Mouse (Mus musculus): ENCODE data around the gene 4930503B20Rik. TPM values are rescaled to one million over a fixed set of nuclear protein-coding genes. Genes with fewer than 3 reads are reported as not detected.

The 4930503B20Rik gene
- polyA plus RNA-seq (2012; rRNA removed) = 0.08 TPM in 1 of 2 replicates, not detected in the other

DNA sequence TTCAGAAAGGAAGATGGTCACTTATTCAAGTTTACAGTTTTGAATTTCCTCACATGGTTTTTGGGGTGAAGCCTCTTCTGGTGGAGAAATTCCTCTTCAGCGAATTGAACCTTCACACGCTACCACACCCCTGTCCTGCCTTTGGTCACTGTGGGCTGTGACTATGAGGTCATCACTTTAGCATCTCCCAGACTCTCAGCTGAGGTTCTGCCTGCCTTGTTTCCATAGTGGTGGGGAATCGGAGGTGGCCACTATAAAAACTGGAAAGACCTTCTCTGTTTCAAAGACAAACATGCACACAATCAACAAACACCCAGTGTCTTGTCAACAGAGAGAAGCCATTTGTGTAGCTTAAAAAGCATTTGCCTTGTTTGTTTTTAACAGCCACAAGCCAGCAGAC lies at the start of gene 4930503B20Rik:
4930503B20Rik (minus strand) TSS at position 101 of the 400 bp plus-strand sequence.
- TF ChIP-seq CTCF (IDR thresholded peaks at IDR 0.05; ENCODE audit: borderline replicate concordance, extremely low read depth, insufficient read depth, insufficient read length) (no peak), POLR2A (IDR thresholded peaks at IDR 0.05; ENCODE audit: borderline replicate concordance, extremely low read depth, insufficient read depth, insufficient read length, poor library complexity, severe bottlenecking) (no peak)
- no peak for DNase-seq (ENCODE audit: low read depth)

DNA sequence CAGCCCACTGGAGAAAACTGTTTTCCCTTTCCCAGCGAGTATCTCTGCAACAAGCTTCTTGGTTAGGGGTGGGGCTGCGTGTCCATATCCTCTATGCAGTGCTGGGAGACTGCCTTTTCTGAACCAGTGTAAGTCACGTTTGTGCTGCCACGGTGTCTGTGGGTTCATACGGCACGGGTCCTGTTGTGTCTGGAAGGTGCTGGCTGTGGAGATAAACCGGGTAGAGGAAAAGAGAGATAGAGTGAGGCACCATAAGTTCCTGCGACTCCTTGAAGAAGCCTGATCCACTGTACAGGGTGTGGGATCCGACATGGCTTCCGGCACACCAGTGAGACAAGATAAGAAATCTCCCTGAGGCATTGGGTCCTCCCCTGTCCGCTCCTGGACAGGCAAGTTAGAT lies 48.9 kb upstream of the 4930503B20Rik start:
- TF ChIP-seq POLR2A (IDR thresholded peaks at IDR 0.05; ENCODE audit: borderline replicate concordance, extremely low read depth, insufficient read depth, insufficient read length, poor library complexity, severe bottlenecking) (no peak), CTCF (IDR thresholded peaks at IDR 0.05; ENCODE audit: borderline replicate concordance, extremely low read depth, insufficient read depth, insufficient read length) (no peak)
- no peak for DNase-seq (ENCODE audit: low read depth)

DNA sequence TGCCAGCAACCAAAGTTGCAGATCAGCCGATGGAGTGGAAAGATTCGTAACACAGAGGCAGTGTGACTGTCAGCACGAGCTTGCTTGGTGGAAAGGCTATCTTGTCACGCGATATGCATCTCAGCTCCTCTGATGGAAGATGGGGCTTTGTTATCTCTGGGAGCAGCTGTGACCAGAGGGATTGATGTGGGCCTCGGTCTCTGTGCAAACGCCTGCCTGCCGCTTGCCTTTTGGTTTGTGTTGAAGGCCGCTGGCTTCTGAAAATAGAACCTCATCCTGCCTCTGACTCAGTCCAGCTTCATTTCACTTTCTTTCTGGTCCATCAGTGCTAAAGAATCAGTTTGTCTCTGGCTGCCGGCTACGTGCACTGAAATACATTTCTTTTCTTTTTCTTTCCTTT lies 47.9 kb upstream of the 4930503B20Rik start:
- DNase-seq (ENCODE audit: low read depth) = peak; percentile 50
- no peak for TF ChIP-seq CTCF (IDR thresholded peaks at IDR 0.05; ENCODE audit: borderline replicate concordance, extremely low read depth, insufficient read depth, insufficient read length)
- no peak for TF ChIP-seq POLR2A (IDR thresholded peaks at IDR 0.05; ENCODE audit: borderline replicate concordance, extremely low read depth, insufficient read depth, insufficient read length, poor library complexity, severe bottlenecking)

DNA sequence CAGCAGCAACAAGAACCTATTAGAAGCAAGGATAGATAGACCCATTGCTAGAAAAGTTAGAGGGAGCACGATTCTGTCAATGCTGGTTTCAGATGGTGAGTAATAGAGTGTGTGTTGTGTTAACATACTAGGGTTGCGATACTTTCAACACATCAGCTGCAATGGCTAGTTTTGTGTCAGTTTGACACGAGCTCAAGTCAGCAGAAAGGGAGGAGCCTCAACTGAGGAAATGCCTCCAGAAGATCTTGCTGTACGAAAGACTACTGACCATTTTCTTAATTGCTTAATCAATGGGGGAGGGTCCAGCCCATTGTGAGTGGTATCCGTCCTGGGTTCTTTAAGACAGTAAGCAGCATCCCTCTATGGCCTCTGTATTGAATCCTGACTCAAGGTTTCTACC lies 41.4 kb upstream of the 4930503B20Rik start:
- TF ChIP-seq POLR2A (IDR thresholded peaks at IDR 0.05; ENCODE audit: borderline replicate concordance, extremely low read depth, insufficient read depth, insufficient read length, poor library complexity, severe bottlenecking) (no peak), CTCF (IDR thresholded peaks at IDR 0.05; ENCODE audit: borderline replicate concordance, extremely low read depth, insufficient read depth, insufficient read length) (no peak)

DNA sequence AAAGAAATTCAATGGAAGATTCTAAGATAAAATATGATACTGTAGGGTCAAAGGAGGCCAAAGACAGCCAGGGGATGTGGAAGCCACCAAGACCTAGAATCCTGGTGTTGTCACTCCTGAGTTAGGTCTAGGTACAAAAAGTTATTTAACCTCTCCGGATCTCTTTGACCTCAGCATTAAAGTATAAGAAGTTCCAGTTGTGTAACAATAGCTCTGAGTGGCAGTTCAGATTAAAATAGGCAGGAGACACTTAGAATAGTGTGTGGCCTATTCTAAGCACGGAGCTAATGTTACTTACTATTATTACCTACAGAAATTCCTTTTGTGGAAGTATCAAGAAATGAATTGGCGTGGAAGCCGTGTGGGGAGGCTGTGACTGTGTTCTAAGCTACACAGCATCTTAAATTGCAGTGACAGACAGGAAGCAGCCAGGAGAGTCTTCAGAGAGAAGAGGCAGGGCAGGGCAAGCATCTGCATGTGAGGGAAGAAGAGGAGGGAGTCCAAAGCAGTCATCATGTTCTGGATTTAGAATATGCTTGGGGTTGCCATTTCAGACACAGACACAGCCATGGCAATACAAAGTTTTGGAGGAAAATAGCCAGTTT lies 36.1 kb upstream of the 4930503B20Rik start:
- TF ChIP-seq CTCF (IDR thresholded peaks at IDR 0.05; ENCODE audit: borderline replicate concordance, extremely low read depth, insufficient read depth, insufficient read length) (no peak), POLR2A (IDR thresholded peaks at IDR 0.05; ENCODE audit: borderline replicate concordance, extremely low read depth, insufficient read depth, insufficient read length, poor library complexity, severe bottlenecking) (no peak)
- no peak for DNase-seq (ENCODE audit: low read depth)

More for the DNA sequence above, 41.4 kb upstream of the 4930503B20Rik start:
- DNase-seq (ENCODE audit: low read depth) = no peak

DNA sequence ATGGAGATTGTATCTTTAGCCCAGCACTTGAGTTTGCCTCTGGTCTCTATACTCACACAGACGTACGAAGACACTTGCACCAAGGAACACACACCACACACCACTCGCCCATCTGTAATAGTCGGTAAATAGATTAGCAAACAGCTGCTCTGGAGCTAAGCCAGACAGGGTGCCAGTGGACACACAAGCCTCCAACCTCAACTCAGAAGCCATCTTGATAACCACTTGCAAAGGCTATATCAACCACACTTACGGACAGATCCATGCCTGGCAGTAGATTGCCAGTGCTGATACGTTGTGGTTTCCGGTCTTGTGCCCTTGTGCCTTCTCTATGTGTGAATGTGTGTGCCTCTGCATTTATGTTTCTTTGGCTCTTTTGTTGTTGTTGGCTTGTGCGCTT lies 35.3 kb upstream of the 4930503B20Rik start:
- no peak for DNase-seq (ENCODE audit: low read depth)
- TF ChIP-seq CTCF (IDR thresholded peaks at IDR 0.05; ENCODE audit: borderline replicate concordance, extremely low read depth, insufficient read depth, insufficient read length) (no peak), POLR2A (IDR thresholded peaks at IDR 0.05; ENCODE audit: borderline replicate concordance, extremely low read depth, insufficient read depth, insufficient read length, poor library complexity, severe bottlenecking) (no peak)

DNA sequence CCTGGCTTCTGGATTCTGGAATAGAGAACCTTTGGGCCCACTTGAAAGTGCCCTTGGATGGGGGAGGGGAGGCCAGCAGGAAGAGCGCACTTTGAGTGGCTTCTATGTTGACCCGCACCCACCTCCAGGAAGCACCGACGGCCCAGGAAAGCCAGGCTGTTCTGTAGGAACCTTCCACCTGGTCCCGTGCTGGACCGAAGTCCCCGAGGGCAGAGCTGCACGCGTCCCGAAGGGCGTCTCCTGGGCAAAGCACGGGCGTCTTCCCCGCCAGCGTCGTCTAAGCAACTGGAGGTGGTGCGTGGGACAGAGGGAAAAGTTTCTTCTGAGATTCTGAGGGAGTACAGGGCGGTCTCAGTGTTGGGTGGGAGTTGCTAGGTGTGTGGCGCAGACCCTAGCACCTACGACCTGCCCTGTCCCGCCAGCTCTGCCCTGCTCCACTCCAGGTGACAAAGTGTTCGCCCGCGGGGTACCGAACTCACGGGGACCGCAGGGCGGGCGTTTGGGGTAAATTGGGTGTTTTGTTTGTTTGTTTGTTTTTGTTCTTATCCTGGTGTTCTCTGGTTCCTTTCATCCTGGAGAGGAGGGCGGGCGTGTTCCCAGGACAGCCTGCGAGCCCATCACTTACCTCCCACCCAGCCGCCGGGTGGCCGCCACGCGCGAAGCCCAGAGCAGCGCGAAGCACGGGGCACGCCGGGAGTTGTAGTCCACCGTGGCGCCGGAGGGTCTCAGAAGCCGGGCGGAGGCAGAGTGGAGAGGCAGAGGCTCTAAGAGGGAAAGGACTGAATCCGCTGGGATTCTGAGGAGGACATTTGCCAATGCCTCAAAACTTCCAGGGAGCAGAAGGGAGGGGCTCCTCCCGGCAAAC lies 33.9 kb upstream of the 4930503B20Rik start, which contains the start of gene Samd13:
Samd13 (minus strand) TSS at position 782 of the 865 bp plus-strand sequence.
- DNase-seq (ENCODE audit: low read depth) = peak; percentile 84
- TF ChIP-seq POLR2A (IDR thresholded peaks at IDR 0.05; ENCODE audit: borderline replicate concordance, extremely low read depth, insufficient read depth, insufficient read length, poor library complexity, severe bottlenecking) (no peak), CTCF (IDR thresholded peaks at IDR 0.05; ENCODE audit: borderline replicate concordance, extremely low read depth, insufficient read depth, insufficient read length) (no peak)

DNA sequence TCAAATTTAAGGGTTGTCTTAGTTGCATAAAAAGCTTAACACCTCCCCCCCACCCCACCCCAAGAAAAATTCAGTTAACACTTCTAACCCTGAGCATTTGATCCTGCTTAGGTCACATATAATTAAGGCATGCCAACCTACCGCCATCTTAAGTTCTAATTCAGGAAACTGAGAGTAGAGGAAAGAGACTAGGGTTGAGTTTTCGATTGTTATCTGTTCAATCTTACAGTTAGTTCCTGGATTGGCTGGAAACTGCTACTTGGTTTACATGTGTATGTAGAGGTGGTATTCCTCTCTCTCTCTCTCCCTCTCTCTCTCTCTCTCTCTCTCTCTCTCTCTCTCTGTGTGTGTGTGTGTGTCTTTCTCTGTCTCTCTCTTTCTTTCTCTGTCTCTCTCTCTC lies 32.0 kb upstream of the 4930503B20Rik start:
- DNase-seq (ENCODE audit: low read depth) = no peak
- no peak for TF ChIP-seq CTCF (IDR thresholded peaks at IDR 0.05; ENCODE audit: borderline replicate concordance, extremely low read depth, insufficient read depth, insufficient read length)
- no peak for TF ChIP-seq POLR2A (IDR thresholded peaks at IDR 0.05; ENCODE audit: borderline replicate concordance, extremely low read depth, insufficient read depth, insufficient read length, poor library complexity, severe bottlenecking)

DNA sequence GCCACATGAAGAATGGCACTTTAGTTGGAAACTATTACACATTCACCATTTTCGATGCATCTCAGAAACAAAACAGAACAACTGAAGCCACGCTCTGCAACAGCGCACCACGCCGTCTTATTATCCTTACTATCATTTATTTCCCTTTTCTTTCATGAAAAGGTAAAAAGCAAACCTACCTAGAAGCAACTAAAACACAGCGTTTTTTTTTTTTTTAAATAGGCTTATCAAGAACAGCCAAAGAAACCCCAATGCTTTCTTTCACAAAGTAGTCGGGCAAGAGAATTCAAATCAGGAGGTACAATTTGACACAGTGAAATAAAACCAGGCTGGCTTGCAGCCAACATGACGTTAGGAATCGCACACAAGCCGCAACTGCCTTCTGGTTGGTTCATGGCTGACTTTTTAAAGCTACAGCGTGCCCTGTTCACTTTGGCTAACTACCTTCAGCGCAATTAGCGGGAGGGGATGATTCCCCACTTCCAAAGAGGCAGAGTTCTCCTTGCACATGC lies 31.1 kb upstream of the 4930503B20Rik start:
- peak; percentile 90 for DNase-seq (ENCODE audit: low read depth)
- TF ChIP-seq CTCF (IDR thresholded peaks at IDR 0.05; ENCODE audit: borderline replicate concordance, extremely low read depth, insufficient read depth, insufficient read length) (no peak), POLR2A (IDR thresholded peaks at IDR 0.05; ENCODE audit: borderline replicate concordance, extremely low read depth, insufficient read depth, insufficient read length, poor library complexity, severe bottlenecking) (no peak)

DNA sequence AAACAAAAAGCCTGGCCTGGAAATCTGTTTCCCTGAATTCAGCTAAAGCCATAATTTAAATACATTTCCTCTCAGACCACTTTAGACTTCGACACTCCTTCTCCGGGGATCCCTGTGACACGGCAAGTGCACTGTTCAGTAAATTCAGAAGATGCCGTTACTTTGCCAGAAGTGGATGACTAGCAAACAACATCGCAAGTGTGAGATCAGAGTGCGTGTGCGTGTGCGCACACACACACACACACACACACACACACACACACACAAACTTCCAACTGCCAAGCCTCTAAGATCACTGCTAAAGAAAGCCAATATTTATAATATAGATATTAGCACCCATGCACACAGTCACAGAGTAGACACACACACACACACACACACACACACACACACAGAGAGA lies 30.6 kb upstream of the 4930503B20Rik start:
- TF ChIP-seq POLR2A (IDR thresholded peaks at IDR 0.05; ENCODE audit: borderline replicate concordance, extremely low read depth, insufficient read depth, insufficient read length, poor library complexity, severe bottlenecking) (no peak), CTCF (IDR thresholded peaks at IDR 0.05; ENCODE audit: borderline replicate concordance, extremely low read depth, insufficient read depth, insufficient read length) (no peak)
- peak; percentile 50 for DNase-seq (ENCODE audit: low read depth)

DNA sequence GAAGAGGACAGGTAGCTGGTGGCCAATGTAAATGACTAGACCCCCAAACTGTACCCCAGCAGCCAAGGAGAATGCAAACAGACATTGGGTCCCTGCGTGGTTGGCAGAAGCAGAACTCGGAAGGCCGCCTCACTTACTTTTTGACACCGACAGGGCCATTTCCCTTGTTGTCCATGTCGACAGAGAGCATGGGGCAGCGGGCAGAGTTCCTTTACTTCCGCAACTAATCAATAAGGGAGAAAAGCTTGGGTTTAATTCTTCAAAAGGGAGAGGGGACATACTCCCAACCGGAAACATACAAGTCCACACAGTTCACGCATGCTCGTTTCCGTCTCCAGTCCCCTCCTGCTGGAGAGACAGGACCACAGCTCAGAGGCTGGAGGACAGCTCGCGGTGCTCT lies 29.5 kb upstream of the 4930503B20Rik start:
- no peak for DNase-seq (ENCODE audit: low read depth)
- no peak for TF ChIP-seq CTCF (IDR thresholded peaks at IDR 0.05; ENCODE audit: borderline replicate concordance, extremely low read depth, insufficient read depth, insufficient read length)
- TF ChIP-seq POLR2A (IDR thresholded peaks at IDR 0.05; ENCODE audit: borderline replicate concordance, extremely low read depth, insufficient read depth, insufficient read length, poor library complexity, severe bottlenecking) = no peak

Data from brain, embryonic 14.5 days (tissue).